Mouse (Mus musculus) forebrain, postnatal 0 days (tissue): ENCODE measurements at regions not wholly inside any gene's neighbourhood (a gene's known extent, or its start where the extent isn't known, plus 50 kb on each side); places are given as distances from the start of the nearest gene placed in this dataset.

ENCODE experiments used
- ATAC-seq: fragments of 200-750 bp; cut with Nextera tagmentation; 2 replicates; pipeline ENCODE4 v1.8.0; 2017; ENCODE audit warnings: mild to moderate bottlenecking, moderate library complexity
- DNase-seq: peaks from one replicate; pipeline ENCODE4 v3.0.0-alpha.2; 2015
- H3K27ac ChIP-seq: fragments of 300-500 bp; sonication (generic); 2 replicates; pipeline ENCODE4 v1.5.1; 2014; ENCODE audit warnings: low read depth, mild to moderate bottlenecking, antibody characterized with exemption, low read length, moderate library complexity, mixed read lengths
- H3K27me3 ChIP-seq: fragments of 300-500 bp; sonication (generic); 2 replicates; pipeline ENCODE4 v1.6.1; 2014; ENCODE audit warnings: mild to moderate bottlenecking, low read length, mixed read lengths; ENCODE audit not compliant: insufficient read depth
- H3K36me3 ChIP-seq: fragments of 300-500 bp; sonication (generic); 2 replicates; pipeline ENCODE4 v1.6.1; 2014; ENCODE audit warnings: mild to moderate bottlenecking, moderate library complexity; ENCODE audit not compliant: insufficient read depth
- H3K4me1 ChIP-seq: fragments of 300-500 bp; sonication (generic); 2 replicates; pipeline ENCODE4 v1.6.1; 2014; ENCODE audit warnings: antibody characterized with exemption; ENCODE audit not compliant: insufficient read depth
- H3K4me2 ChIP-seq: fragments of 300-500 bp; sonication (generic); 2 replicates; pipeline ENCODE4 v1.6.1; 2014; ENCODE audit warnings: low read depth, mild to moderate bottlenecking, moderate library complexity
- H3K4me3 ChIP-seq: fragments of 300-500 bp; sonication (generic); 2 replicates; pipeline ENCODE4 v1.5.1; 2014; ENCODE audit warnings: low read depth, low read length, mixed read lengths
- H3K9ac ChIP-seq: fragments of 300-500 bp; sonication (generic); 2 replicates; pipeline ENCODE4 v1.6.1; 2014; ENCODE audit warnings: mild to moderate bottlenecking
- H3K9me3 ChIP-seq: fragments of 300-500 bp; sonication (generic); 2 replicates; pipeline ENCODE4 v1.6.1; 2016; ENCODE audit warnings: low read length
- CTCF ChIP-seq: sonication (generic); IDR thresholded peaks from 2 replicates; pipeline ENCODE4 v1.5.1; 2016; ENCODE audit warnings: antibody characterized with exemption, control low read depth, low read depth
- WGBS: fragments of 180-500 bp; shearing (Covaris S2); extraction: QIAGEN DNeasy Blood & Tissue Kit; methylation state at CpG from one replicate; pipeline ENCODE4 v1.1.7; 2014; 5-methylcytosine and 5-hydroxymethylcytosine counted together

- no peak overlapping the region for H3K4me2 ChIP-seq
- 90% methylated on average over 1 of the region's 1 CpGs for WGBS
- no peaks in the 10 kb centered on the region for H3K36me3 ChIP-seq
- no peak for TF ChIP-seq CTCF
- H3K9me3 ChIP-seq, result no peaks in the 10 kb centered on the region
- no peak overlapping the region for H3K4me3 ChIP-seq
- DNase-seq, result no peak
- H3K9ac ChIP-seq, result no peak overlapping the region
- no peak for ATAC-seq
- no peaks in the 10 kb centered on the region for H3K27me3 ChIP-seq
- H3K27ac ChIP-seq, result no peak overlapping the region
- no peaks in the 10 kb centered on the region for H3K4me1 ChIP-seq
Measured at GRCm38 (mm10) chr13:43852888-43853287, 68.3 kb downstream of the Cd83 start.

GRCm38 (mm10) chr13:43854973-43855372 lies 70.4 kb downstream of the Cd83 start:
- Histone ChIP-seq H3K4me1 (no peaks in the 10 kb centered on the region), H3K27ac (no peak overlapping the region), H3K4me2 (no peak overlapping the region), H3K9me3 (no peaks in the 10 kb centered on the region), H3K36me3 (no peaks in the 10 kb centered on the region), H3K27me3 (no peaks in the 10 kb centered on the region), H3K9ac (no peak overlapping the region), H3K4me3 (no peak overlapping the region)
- ATAC-seq, result no peak
- no peak for TF ChIP-seq CTCF
- WGBS, result 95% methylated on average over 2 of the region's 2 CpGs
- no peak for DNase-seq

GRCm38 (mm10) chr13:43860932-43861331 lies 76.4 kb downstream of the Cd83 start:
- Histone ChIP-seq H3K27ac (no peak overlapping the region), H3K9me3 (no peaks in the 10 kb centered on the region), H3K36me3 (no peaks in the 10 kb centered on the region), H3K4me2 (no peak overlapping the region), H3K9ac (no peak overlapping the region), H3K4me1 (peaks cover 5% of the 10 kb centered on the region; the same call in 1 of the 2 replicates), H3K27me3 (no peaks in the 10 kb centered on the region), H3K4me3 (no peak overlapping the region)
- TF ChIP-seq CTCF, result no peak
- WGBS, result 68% methylated on average over 4 of the region's 4 CpGs
- no peak for ATAC-seq
- no peak for DNase-seq

GRCm38 (mm10) chr13:43861424-43861823 lies 76.8 kb downstream of the Cd83 start:
- H3K27ac ChIP-seq, result no peak overlapping the region
- H3K4me3 ChIP-seq, result no peak overlapping the region
- WGBS, result 78% methylated on average over 7 of the region's 7 CpGs
- no peaks in the 10 kb centered on the region for H3K36me3 ChIP-seq
- DNase-seq, result no peak
- H3K9ac ChIP-seq, result no peak overlapping the region
- no peaks in the 10 kb centered on the region for H3K27me3 ChIP-seq
- H3K9me3 ChIP-seq, result no peaks in the 10 kb centered on the region
- H3K4me1 ChIP-seq, result peaks cover 5% of the 10 kb centered on the region; the same call in 1 of the 2 replicates
- H3K4me2 ChIP-seq, result no peak overlapping the region
- TF ChIP-seq CTCF, result no peak
- ATAC-seq, result no peak

- H3K4me1 ChIP-seq, result peaks cover 5% of the 10 kb centered on the region; the same call in 1 of the 2 replicates
- 69% methylated on average over 5 of the region's 5 CpGs for WGBS
- H3K36me3 ChIP-seq, result no peaks in the 10 kb centered on the region
- H3K4me2 ChIP-seq, result no peak overlapping the region
- ATAC-seq, result no peak
- TF ChIP-seq CTCF, result no peak
- DNase-seq, result no peak
- no peak overlapping the region for H3K9ac ChIP-seq
- no peaks in the 10 kb centered on the region for H3K27me3 ChIP-seq
- no peak overlapping the region for H3K27ac ChIP-seq
- no peaks in the 10 kb centered on the region for H3K9me3 ChIP-seq
- H3K4me3 ChIP-seq, result no peak overlapping the region
Measured at GRCm38 (mm10) chr13:43862056-43862455, 77.5 kb downstream of the Cd83 start.

GRCm38 (mm10) chr13:43862586-43862985 lies 78.0 kb downstream of the Cd83 start:
- H3K27me3 ChIP-seq, result no peaks in the 10 kb centered on the region
- WGBS, result 81% methylated on average over 6 of the region's 6 CpGs

GRCm38 (mm10) chr13:43863581-43864100 lies 79.1 kb downstream of the Cd83 start:
- H3K4me1 ChIP-seq, result peaks cover 5% of the 10 kb centered on the region; the same call in 1 of the 2 replicates
- H3K4me3 ChIP-seq, result no peak overlapping the region
- no peaks in the 10 kb centered on the region for H3K9me3 ChIP-seq
- no peak overlapping the region for H3K4me2 ChIP-seq
- no peak overlapping the region for H3K9ac ChIP-seq
- H3K27ac ChIP-seq, result no peak overlapping the region
- WGBS, result 77% methylated on average over 7 of the region's 7 CpGs
- TF ChIP-seq CTCF, result no peak
- DNase-seq (no peak), ATAC-seq (no peak)
- H3K36me3 ChIP-seq, result no peaks in the 10 kb centered on the region
- H3K27me3 ChIP-seq, result no peaks in the 10 kb centered on the region

More at GRCm38 (mm10) chr13:43862586-43862985, 78.0 kb downstream of the Cd83 start:
- no peak for ATAC-seq
- TF ChIP-seq CTCF, result no peak
- Histone ChIP-seq H3K4me3 (no peak overlapping the region), H3K4me1 (peaks cover 5% of the 10 kb centered on the region; the same call in 1 of the 2 replicates), H3K4me2 (no peak overlapping the region), H3K27ac (no peak overlapping the region), H3K9me3 (no peaks in the 10 kb centered on the region), H3K9ac (no peak overlapping the region), H3K36me3 (no peaks in the 10 kb centered on the region)
- DNase-seq, result no peak
